Mouse (Mus musculus): ENCODE measurements around the gene Smox. TPM values are rescaled to one million over a fixed set of nuclear protein-coding genes. Genes with fewer than 3 reads are reported as not detected.

Smox gene
- total RNA-seq, 2 experiments from 2014 or later: 64.5 to 69.9 TPM

DNA sequence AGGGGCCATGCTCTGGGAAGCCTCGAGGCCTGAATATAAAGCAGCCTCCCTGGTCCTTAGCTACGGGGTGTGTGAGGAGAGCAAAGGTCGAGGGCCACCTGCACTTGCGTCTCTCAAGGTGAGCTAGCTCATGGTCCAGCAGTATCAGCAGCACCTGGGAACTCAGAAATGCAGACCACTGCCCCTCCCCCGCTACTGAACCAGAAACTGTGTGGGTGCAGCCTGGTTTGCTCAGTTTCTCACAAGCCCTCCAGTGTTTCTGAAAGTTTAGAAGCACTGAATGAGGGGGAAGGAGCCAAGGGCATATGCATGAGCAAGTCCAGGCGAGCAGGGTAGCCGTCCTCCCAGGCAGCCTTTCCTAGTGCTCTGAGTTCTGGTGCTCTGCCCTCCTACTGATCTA lies 7.7 kb upstream of the Smox start:
- DNase-seq (ENCODE audit: low spot score in 2 of 2): no peak

DNA sequence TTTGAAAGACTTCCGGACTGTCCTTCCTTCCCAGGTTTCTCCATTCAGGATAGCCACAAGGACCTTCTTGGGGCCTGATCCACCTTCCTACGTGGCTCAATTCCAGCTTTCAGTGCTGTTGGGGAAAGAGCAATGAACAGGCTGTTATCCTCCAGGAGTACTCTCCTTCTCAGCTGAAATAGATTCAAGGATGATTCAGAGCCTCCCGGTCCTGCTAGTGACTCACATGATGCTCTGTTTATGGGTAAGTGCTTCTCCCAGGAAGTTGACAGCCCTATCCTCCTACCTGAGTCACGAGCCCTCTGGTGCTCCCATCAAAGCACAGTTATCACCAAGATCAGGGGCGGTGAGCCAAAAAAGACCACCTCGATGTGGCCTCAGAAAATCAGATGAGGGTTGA lies 7.1 kb upstream of the Smox start:
- peak in 1 of 2 experiments; percentile 46 for DNase-seq (ENCODE audit: low spot score in 2 of 2)

DNA sequence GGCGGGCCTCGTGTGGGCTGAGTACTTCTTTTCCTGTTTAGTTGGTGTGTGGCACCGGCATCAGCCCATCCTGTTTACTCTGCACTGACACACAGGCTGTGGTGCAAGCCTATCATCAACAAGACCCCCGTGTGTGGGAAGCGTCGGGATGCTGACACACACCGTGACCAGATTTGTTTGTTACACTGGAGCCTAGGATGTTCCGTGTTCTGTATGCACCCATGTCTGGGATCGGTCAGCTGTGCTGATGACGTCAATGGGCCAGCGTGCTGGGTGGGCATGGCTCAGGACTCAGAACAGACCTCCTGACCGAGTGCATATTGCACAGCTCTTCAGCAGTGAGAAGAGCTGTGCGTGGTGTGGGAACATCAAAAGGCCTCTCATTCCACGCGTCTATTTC lies 6.2 kb upstream of the Smox start:
- DNase-seq (ENCODE audit: low spot score in 2 of 2): no peak

DNA sequence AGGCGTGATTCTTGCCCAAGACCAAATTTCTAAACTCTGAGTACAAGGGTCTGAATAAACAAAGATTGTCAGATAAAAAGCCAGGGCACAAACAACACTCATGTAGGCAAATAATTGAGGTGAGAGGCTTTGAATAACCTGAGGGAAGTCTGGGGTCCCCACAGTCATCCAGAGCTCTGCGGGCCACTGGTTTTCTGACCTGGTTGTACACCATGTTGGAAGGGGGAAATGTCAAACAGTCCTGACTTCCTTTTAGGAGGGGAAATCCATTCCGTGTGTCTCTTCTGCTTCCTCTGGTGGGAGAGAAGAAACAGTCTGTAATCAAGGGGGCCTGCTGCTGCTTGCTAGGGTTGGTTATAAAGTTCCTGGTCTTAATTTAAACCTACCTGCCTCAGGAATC lies 5.2 kb upstream of the Smox start:
- no peak for DNase-seq (ENCODE audit: low spot score in 2 of 2)

DNA sequence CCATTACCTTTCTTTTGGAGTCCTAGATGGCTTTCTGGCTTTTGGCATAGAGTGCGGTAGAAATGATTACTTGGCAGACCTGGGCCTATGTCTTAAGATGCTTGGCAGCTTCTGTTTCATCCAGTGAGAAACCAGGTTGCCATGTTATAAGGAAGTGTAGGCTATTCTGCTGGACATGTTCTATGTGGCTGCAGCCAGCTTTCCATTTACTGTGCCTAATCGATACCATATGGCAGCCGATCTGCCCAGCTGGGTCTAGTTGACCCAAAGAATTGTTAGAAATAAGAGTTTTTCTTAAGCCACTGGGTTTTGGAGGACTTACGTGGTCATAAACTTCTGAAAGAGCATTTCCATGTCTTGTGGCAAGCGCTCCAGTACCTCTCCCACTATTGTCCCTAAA lies 4.0 kb upstream of the Smox start:
- DNase-seq (ENCODE audit: low spot score in 2 of 2): no peak

DNA sequence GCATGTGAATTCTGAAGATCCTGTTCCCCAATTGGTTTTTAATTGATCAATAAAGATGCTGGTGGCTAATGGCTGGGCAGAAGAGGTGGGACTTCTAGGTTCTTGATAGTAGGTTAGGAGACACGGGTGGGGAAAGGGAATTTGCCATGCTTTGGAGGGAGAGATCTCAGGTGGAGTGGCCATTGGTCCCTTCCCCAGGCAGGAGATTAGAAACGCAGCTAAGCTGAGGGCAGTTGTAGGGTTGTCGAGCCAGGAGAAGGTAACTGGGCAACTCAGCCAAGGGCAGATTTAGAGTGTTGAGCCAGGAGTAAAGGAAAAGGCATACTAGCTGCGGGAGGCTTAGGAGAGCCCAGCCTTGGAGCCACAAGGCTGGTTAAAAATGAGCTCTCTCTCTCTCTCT lies 3.0 kb upstream of the Smox start:
- no peak for DNase-seq (ENCODE audit: low spot score in 2 of 2)

DNA sequence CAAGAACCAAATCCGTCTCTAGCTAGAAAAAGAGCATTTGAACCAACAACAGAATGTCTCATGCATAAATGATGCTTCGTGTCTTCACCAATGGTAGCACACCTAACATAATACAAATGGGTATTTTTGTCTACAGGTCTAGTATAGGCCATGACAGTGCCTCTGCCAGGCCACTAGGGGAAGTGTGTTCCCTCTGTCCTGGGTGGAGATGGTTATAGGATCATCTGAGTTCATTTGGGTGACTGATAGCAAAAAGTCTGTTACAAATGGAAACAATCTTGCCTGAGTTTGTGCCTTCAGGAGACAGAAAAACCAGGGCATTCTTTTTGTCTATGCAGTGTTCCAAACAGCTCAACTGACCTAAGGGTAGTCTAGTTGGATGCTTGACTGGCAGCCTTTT lies 2.4 kb upstream of the Smox start:
- DNase-seq (ENCODE audit: low spot score in 2 of 2): no peak

DNA sequence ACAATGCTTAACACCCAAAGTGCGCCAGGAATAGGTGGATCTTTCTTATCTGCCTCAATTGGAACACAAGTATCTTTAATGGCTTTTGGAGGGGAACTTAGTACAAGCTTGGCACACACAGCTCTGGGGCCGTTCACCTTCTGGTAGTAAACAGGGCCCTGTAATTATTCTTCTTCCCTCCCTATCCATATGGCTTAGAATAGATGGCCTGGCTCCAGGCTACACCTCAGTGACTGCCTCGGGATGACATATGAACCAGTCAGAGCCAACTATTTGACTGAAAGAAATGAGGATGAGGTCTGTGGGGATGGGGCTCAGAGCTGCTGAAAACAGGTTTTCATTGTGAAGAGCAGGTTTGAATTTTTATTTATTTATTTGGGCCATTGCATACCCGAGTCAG lies 1.7 kb upstream of the Smox start:
- DNase-seq (ENCODE audit: low spot score in 2 of 2): no peak

DNA sequence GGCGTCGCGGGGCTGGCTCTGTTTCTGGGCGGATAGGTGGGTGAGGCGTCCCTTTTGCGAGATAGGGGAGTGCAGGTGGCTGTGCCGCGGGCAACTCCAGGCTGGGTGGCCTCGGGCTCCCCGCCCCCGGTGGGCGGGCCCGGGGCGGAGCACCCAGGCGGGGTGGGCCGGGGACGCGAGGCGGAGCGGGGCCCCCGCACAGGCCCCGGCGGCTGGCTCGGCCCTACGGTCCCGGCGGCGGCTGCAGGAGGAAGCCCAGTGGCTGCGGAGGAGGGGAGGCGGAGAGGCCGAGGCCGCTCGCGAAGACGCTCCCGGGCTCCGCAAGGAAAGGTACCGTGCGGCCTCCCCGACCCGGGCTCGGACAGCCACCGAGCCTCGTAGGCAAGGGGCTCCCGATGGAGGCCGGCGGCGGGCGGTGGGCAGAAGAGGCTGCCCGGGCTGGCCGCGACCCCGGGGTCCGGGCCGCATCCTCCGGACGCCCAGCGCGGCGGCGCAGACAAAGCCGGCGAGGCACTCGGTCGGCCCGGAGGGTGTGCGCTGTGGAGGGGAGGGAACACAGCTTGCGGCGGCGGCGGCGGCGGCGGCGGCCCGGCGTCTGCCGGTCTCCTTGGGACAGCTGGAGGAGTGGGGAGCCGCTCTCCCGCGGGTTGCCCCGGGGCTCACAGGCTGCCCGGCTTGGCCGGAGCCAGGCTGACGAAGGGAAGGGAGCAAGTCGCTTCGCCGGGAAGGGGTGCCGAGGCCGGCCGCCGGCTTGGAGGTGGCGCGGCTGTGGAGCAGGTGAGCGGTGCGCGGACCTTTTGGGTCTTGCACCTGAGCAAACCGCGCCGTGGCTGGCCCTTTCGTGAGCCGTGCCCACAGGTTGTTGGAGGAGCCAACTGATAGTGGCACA lies 655 bp downstream of the Smox start:
- peak; percentile 75 to 86 for DNase-seq (ENCODE audit: low spot score in 2 of 2)

DNA sequence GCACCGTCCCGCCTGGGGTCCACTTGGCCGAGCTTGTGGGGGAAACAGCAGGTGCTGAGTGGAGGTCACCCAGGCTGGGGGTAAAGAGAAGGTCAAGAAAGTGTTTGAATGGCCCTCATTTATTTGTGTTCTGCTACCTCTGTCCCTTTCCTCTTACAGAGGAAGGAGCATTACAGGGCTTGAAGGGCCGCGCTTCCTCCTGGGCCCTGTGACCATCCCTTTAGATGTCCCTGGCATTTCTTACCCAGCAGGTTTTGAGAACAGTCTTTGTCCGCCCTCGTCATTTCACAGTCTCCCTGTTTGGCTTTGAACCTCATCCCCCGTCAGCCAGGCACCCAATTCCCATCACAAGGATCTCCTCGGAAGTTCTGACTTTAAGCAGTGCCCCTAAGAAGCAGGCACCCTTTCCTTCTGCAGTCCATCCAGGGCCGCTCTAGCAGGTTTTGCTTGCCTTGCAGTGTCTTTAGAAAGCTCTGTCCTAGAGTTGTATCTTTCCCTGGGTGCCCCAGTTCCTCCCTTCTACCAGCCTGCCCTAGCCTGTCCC lies 1.4 kb downstream of the Smox start:
- DNase-seq (ENCODE audit: low spot score in 2 of 2): peak in 1 of 2 experiments; percentile 19

DNA sequence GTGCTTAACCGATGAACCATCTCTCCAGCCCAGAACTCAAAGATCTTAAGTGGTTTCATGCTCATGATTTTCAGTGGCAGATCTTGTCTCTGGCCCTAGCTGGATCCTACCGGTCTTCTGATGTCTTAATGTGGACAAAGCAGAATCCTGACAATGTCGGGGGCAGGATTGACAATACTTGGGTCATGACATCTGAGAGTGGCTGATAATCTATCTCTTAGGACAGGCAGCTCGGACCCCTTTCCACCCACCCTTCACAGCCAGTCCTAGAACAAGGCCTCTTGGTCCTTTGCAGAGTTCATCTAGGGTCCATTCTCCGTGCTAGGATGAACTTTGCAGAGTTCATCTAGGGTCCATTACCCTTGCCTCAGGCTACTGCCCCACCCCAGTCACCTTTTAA lies 2.1 kb downstream of the Smox start:
- no peak for DNase-seq (ENCODE audit: low spot score in 2 of 2)

DNA sequence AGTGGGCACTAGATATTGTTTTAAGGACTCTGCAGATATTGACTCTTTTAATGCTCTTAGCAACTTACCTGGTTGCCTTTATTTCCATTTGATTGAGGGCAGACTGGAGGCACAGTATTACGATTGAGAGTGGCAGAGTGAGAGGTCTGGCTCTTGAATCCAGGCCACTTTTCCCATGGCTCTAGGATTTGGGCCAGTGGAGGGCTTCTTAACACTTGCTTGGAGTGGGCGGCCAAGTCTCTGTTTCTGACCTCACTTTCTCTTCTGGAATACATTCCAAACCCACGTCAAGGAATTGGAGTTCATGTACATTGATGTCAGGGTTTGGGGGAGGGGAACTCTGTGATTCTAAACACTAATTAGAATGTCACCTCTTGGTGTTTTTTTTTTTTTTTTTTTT lies 4.0 kb downstream of the Smox start:
- no peak for DNase-seq (ENCODE audit: low spot score in 2 of 2)

DNA sequence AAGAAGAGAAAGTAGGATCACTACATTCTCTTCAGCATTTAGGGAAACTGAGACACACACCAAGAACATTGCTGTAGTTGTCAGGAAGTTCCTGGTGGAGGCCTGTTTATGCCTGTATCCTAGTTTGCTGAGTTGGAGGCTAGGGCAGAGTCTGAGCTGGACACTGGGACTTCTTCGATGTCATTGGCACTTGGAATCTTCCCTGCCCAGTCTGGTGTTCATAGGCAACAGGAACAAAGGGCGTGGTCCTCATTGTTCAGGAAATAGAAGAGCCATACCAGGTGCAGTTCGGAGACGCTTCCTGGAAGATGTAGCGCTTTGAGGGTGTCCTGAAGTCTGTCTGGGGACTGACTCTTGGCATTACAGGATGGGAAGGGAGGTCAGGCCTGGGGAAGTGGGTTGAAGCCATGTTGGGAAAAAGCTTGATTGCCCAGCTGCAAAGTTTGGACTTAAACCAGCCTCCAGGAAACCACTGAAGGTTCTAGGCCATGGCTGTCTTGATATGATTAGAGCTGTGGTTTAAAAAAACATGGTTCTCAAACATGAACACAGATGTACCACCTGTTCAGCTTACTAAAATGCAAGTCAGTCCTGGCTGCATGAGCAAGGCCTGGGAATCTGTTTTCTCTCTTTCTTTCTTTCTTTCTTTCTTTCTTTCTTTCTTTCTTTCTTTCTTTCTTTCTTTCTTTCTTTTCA lies 5.0 kb downstream of the Smox start:
- DNase-seq (ENCODE audit: low spot score in 2 of 2): no peak

DNA sequence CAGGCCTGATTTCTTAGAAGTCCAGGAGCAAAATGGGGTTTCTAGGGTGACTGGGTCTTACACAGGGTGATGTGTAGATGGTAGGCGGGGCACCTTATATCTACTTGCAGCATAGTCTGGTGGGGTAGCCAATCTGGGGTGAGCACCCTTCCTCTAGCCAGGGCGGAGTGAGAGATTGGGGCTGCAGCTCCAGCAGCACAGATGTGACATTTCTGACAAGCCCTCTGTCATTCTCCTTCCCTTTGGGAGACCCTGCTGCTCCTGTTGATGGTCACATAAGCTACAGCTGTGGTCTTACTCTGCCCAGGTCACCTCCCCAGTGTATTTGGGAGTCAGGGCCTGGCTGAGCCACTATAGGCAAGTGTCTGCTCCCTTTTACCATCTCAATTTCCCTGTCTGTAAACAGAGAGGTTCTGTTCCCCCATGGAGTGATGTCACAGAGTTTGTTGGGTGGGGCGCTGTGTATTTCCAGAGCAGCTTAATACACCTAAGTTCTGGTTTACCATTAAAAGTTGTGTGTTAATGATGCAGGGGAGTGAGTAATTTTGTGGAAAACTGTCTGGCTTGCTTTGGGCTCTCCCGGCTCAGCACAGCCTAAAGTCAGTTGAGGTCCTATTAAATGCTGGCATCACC lies 6.0 kb downstream of the Smox start:
- no peak for DNase-seq (ENCODE audit: low spot score in 2 of 2)

DNA sequence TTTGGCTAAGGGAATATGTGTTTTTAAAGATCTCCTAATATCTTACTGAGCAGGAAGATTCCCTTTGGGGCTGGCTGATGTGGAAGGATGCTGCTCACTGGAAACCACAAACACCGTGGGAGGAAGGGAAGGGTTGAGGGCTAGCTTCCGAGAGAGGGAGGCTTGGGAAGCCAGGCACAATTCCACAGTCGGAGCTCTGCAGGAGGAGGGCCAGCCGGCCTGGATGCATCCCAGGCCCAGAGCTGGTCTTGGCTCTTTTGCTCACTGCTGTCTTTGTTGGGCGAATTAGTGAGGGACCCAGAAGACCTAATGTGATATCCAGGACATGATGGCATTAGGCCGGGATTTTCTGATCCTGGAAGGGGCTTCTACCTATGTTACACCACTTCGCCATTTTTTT lies 6.9 kb downstream of the Smox start:
- no peak for DNase-seq (ENCODE audit: low spot score in 2 of 2)

DNA sequence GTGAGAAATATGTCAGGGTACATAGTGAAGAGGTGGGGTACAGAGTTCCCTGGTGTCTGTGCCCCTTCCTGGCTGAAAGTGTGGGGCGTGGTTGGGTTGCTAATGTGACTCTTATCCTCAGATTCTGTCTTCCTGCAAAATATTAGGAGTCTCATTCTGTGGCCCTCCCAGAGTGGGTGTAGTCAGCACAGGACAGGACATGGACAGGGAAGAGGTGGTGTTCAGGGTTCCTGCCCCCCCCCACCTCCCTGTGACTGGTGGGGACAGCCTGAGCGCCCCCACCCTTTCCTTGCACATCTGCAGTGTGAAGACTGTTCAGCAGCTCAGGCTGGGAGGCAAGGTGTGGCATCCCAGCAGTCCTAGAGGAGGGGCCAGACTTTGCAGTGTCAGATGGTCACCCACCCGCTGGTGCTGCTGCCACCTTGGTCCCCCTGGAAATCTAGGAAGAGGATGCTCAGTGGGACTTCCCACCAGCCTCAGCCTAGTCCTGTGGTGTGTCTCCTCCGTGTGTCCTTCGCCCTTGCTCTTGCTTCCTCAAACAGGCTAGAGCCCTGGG lies 8.1 kb downstream of the Smox start:
- no peak for DNase-seq (ENCODE audit: low spot score in 2 of 2)

DNA sequence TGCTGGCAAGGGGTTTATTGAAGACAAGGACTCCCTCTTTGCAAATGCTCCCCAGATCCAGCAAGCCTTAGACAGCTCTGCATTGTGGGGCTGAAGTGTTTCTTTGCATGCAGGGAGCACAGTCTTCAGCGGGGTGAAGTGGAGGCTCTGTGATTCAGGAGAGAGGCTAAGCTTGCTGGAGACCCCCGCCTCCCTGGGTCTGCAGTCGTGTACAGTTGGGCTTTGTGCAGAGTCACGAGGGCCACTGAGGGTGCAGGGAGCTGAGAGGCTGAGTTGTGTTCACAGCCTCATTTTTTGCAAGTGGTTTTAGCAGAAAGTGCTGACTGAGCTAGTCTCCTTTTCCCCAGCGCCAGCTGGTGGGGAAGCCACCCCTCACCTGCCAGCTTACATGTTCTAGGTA lies 10.6 kb downstream of the Smox start:
- DNase-seq (ENCODE audit: low spot score in 2 of 2): no peak

DNA sequence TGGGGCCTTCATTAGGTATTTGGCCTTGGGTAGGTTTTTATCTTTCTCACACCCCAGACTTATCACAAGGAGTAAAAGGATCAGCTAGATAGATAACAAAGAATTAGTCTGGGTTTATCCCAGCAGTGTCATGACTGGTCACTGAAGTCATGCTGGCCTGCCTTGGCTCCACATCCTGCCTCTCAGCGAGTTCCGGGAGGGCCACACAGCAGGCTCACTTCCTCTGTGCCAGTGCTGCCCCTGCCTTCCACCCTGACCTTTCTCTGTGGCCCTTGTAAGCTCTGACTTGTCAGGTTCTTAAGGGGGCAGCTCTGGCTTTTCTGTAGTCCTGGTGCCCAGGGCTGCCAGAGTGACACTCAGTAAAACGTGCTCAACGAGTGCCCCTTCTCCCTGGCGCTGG lies 11.3 kb downstream of the Smox start:
- DNase-seq (ENCODE audit: low spot score in 2 of 2): no peak

DNA sequence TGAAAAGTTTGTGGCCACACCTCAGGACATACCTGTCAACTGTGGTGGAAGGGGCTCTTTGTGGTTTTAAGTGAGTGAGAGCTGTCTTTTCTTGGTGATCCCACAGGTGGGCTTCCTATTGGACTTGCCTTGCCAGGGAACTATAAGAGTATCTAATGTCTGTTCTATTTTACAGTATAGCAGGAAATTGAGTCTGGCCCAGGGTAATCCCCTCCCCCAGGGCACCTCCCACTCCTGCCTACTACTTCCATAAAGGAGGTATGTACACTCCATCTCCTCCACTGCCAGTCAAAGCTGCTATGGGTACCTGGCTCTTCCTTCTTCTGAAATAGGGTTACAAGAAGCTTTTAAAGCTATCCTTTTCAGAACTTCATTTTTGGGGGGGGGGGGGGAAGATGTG lies 14.1 kb downstream of the Smox start:
- no peak for DNase-seq (ENCODE audit: low spot score in 2 of 2)

DNA sequence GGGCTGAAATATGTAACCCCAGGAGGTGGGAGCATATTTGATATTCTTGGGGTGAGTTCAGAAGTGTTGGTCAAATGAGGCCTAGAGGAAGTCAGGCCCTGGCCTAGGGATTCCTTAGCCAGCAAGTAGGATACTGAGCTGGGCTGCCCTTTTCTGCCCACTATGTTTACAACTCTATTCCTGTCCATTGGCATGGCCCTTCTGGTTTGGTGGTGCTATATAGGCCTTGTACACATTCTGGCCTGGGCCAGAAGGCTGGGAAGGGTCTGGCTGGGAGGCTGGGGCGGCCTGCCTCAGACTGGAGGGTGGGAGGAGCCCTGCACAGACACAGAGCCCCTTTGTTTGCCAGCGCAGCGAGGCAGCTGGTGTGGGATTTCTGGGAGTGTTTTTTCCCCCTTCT lies 15.1 kb downstream of the Smox start:
- DNase-seq (ENCODE audit: low spot score in 2 of 2): no peak

DNA sequence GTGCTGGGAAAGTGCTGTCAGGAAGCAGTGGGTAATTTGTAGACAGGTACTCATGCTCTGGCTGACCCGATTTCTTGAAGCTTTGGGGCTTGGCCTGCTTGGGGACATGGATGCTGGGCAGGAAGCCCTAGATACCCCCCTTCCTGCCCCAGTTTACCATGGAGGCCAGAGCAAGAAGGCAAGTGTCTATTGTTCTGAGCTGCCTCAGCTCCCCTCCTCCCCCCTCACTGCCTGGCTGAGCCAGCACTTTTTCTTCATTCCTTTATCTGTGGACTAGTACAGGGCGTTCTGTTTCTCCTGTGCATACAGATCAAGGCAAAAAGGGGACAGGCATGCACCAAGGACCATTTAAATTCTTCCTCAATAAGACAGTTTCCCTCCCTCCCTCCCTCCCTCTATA lies 17.2 kb downstream of the Smox start:
- peak in 1 of 2 experiments; percentile 47 for DNase-seq (ENCODE audit: low spot score in 2 of 2)

Data from left cerebral cortex, adult 18-20 months (tissue).